Comparison of ENCODE assay signal across 30 mouse cellular contexts in the genomic region with DNA sequence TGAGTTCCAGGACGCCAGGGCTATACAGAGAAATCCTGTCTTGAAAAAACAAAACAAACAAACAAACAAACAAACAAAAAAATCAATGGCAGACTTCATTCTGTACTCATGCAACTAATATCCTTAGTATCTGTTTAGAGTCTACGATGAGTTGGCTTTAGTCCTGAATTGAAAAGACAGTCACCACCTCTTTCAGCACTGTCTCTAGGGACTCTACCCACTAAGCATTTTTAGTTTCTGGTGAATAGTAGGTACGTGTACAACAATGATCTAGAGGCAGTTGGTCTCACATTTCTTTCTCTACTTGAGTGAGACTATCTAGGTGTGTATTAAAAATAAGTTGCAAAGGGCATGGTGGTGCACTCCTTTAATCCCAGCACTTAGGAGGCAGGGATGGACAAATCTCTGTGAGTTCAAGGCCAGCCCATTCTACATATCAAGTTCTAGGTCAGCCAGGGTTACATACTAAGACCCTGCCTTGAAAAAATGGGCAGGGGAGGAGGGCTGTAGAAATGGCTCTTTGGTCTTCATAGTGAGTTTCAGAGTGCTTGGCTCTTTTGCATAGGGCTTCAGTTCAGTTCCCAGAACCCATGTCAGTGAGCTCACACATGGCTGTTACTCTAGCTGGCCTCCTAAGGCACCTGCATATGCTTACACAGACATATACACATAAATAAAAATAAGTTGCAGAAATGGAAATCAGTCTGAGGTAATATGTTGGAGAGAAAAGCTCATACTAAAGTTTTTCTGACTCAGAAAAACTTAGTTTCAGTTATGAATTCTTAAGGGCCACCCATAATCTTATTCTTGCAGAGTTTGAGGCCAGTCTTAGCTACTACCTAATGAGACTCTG.
"Had no signal": no experiment of that assay in that cellular context is flagged by ENCODE, and none has a peak within 500 bp of the region (broad histone marks: within the 10 kb centered on the region; RNA-seq: fewer than 3 reads in every experiment).

No protein-coding gene starts in this region.

- H3K4me3 ChIP-seq: heart, embryonic 12.5 days; heart, embryonic 13.5 days; heart, embryonic 15.5 days; hindbrain, embryonic 10.5 days; hindbrain, embryonic 12.5 days; hindbrain, embryonic 13.5 days; hindbrain, embryonic 15.5 days; intestine, embryonic 15.5 days; kidney, embryonic 15.5 days; layer of hippocampus, adult 2 months; left cerebral cortex, adult 2 months had no signal

- H3K36me3 ChIP-seq: hindbrain, embryonic 15.5 days had no signal

- H3K27me3 ChIP-seq: heart, embryonic 12.5 days; heart, embryonic 13.5 days; heart, embryonic 15.5 days; hindbrain, embryonic 12.5 days; hindbrain, embryonic 13.5 days; hindbrain, embryonic 15.5 days; intestine, embryonic 15.5 days; kidney, embryonic 15.5 days had no signal

- H3K4me2 ChIP-seq: heart, embryonic 12.5 days; heart, embryonic 13.5 days; heart, embryonic 15.5 days; hindbrain, embryonic 12.5 days; hindbrain, embryonic 13.5 days; hindbrain, embryonic 14.5 days; hindbrain, embryonic 15.5 days; intestine, embryonic 15.5 days; kidney, embryonic 15.5 days had no signal

- DNase-seq: heart, postnatal 10 days; heart, postnatal 14 days; heart, postnatal 36 days; heart, postnatal 4 days; kidney, adult 11 months; kidney, adult 18-20 months; kidney, adult 2 months; kidney, adult 8-10 months; kidney, adult 9 months; kidney, postnatal 10 days; kidney, postnatal 14 days; kidney, postnatal 25 days; kidney, postnatal 36 days; kidney, postnatal 4 days; layer of hippocampus, adult 9-11 months; layer of hippocampus, postnatal 36 days had no signal

- H3K9me3 ChIP-seq: heart, embryonic 12.5 days; heart, embryonic 13.5 days; heart, embryonic 15.5 days; hindbrain, embryonic 10.5 days; hindbrain, embryonic 12.5 days; hindbrain, embryonic 13.5 days; hindbrain, embryonic 15.5 days; intestine, embryonic 15.5 days; kidney, embryonic 15.5 days had no signal

- H3K4me1 ChIP-seq: heart, embryonic 12.5 days; hindbrain, embryonic 10.5 days; hindbrain, embryonic 12.5 days; hindbrain, embryonic 13.5 days; hindbrain, embryonic 15.5 days; intestine, embryonic 15.5 days had no signal

- H3K9ac ChIP-seq: heart, embryonic 12.5 days; heart, embryonic 13.5 days; heart, embryonic 15.5 days; hindbrain, embryonic 12.5 days; hindbrain, embryonic 13.5 days; hindbrain, embryonic 14.5 days; hindbrain, embryonic 15.5 days; intestine, embryonic 15.5 days; kidney, embryonic 15.5 days had no signal

- H3K27ac ChIP-seq: heart, embryonic 13.5 days; heart, embryonic 15.5 days; hindbrain, embryonic 10.5 days; hindbrain, embryonic 12.5 days; hindbrain, embryonic 13.5 days; hindbrain, embryonic 14.5 days; hindbrain, embryonic 15.5 days; hindbrain, postnatal 0 days; intestine, embryonic 15.5 days; kidney, embryonic 15.5 days; kidney, postnatal 0 days; layer of hippocampus, adult 2 months; left cerebral cortex, adult 2 months had no signal
